Mouse (Mus musculus): ENCODE results near the gene Ssh2. TPM values are rescaled to one million over a fixed set of nuclear protein-coding genes. Genes with fewer than 3 reads are reported as not detected.

Gene Ssh2
- polyA plus RNA-seq, 1 experiment, result 6.1 TPM

DNA sequence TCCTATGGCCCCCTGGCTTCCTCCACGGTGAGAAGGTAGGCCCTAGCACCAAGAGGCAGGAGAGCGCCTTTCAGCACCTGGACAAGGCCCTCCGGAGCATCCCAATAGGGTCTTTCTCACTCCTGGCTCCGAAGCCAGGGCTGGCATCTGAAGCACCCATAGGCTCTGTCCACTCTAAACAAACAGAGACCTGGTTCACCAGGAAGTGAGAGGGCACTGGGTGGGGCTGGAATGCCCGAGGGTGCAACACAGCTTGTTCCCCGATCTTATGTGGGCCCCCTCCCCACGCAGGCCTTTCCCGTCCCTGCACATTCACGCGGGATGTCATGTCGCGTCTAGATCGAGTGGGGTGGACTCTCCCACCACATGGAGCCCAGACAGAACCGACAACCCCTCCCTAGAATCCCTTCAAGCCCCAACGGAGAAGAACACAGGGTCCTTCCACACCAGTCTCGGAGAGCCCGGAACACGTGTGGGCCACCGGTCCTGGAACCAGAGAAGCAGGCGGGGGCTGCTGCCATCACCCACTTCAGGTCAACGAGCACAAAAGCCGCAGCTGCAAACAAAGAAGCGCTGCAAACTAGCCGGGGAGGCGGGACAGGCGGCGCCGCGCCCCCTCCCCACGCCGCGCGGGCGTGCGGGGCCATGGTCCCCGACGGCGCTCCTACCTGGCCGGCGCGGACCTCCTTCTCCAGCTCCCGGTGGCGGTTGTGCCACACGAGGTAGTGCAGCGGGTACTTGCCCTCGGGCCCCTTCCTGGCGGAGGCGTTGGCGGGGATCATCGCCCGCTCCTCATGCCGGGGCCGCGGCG lies 272.9 kb downstream of the Ssh2 start:
- Histone ChIP-seq H3K9ac (ENCODE audit: low read depth, poor library complexity, severe bottlenecking) (peak overlapping the region; percentile 89), H3K36me3 (ENCODE audit: control insufficient read depth, insufficient read depth, low read length, poor library complexity, severe bottlenecking) (no peaks in the 10 kb centered on the region), H3K4me1 (ENCODE audit: control insufficient read depth, insufficient read depth, low read length) (no peaks in the 10 kb centered on the region), H3K9me3 (replicated peaks; ENCODE audit: control insufficient read depth, insufficient read depth, low read length, poor library complexity, severe bottlenecking) (no peaks in the 10 kb centered on the region), H3K4me3 (ENCODE audit: low read depth, low read length) (peak overlapping the region; percentile 64), H3K27ac (ENCODE audit: insufficient read depth, low read length) (no peak overlapping the region), H3K27me3 (ENCODE audit: control insufficient read depth, insufficient read depth, low read length, poor library complexity, severe bottlenecking) (peaks cover 5% of the 10 kb centered on the region)
- TF ChIP-seq EP300 (IDR thresholded peaks at IDR 0.05; ENCODE audit: insufficient read depth, low read depth, low read length), result no peak
- no peak for TF ChIP-seq POLR2A (IDR thresholded peaks at IDR 0.05; ENCODE audit: insufficient read depth, low read length)
- no peak for TF ChIP-seq CTCF (IDR thresholded peaks at IDR 0.05; ENCODE audit: low read depth, low read length)

DNA sequence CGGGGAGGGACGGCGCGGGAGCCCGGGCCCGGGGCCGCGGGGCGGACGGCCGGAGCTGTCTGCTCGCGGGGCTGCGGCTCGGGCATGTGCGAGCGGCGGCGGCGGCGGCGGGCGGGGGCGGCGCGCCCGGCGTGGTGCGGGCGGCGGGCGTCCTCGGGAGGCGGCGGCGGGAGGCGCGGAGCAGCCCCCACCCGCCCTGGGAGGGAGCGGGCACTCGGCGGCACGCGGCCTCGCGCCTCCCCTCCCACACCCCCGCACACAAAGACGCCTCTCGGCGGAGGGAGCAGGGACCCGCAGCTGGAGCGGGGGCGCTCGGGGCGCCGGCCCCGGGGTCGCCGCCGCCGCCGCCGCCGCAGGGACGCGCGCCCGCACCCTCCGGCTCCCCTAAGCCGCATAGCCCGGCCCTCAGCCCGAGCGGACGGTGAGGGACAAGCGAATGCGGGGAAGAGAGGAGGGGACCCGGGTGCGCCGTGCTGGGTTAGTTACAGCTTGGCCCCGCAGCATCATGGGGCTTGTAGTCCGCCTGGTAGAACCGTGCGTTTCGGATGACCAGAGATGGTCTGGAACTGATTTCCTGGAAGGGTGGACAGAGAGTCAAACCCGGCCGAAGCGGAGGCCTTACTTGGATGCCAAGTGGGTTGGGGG lies 273.6 kb downstream of the Ssh2 start, which contains the start of gene Ankrd13b:
TSS of gene Ankrd13b (minus strand) at position 88 of the 645 bp plus-strand sequence.
- no peak for TF ChIP-seq EP300 (IDR thresholded peaks at IDR 0.05; ENCODE audit: insufficient read depth, low read depth, low read length)
- TF ChIP-seq POLR2A (IDR thresholded peaks at IDR 0.05; ENCODE audit: insufficient read depth, low read length), result no peak
- no peak for TF ChIP-seq CTCF (IDR thresholded peaks at IDR 0.05; ENCODE audit: low read depth, low read length)
- H3K9me3 ChIP-seq (replicated peaks; ENCODE audit: control insufficient read depth, insufficient read depth, low read length, poor library complexity, severe bottlenecking), result no peaks in the 10 kb centered on the region
- H3K27me3 ChIP-seq (ENCODE audit: control insufficient read depth, insufficient read depth, low read length, poor library complexity, severe bottlenecking), result peaks cover 5% of the 10 kb centered on the region
- H3K36me3 ChIP-seq (ENCODE audit: control insufficient read depth, insufficient read depth, low read length, poor library complexity, severe bottlenecking), result no peaks in the 10 kb centered on the region
- H3K4me3 ChIP-seq (ENCODE audit: low read depth, low read length), result peak within 1 kb of the TSS; percentile 64
- peak within 1 kb of the TSS; percentile 89 for H3K9ac ChIP-seq (ENCODE audit: low read depth, poor library complexity, severe bottlenecking)
- H3K4me1 ChIP-seq (ENCODE audit: control insufficient read depth, insufficient read depth, low read length), result no peaks in the 10 kb centered on the region
- no peak within 1 kb of the TSS for H3K27ac ChIP-seq (ENCODE audit: insufficient read depth, low read length)

DNA sequence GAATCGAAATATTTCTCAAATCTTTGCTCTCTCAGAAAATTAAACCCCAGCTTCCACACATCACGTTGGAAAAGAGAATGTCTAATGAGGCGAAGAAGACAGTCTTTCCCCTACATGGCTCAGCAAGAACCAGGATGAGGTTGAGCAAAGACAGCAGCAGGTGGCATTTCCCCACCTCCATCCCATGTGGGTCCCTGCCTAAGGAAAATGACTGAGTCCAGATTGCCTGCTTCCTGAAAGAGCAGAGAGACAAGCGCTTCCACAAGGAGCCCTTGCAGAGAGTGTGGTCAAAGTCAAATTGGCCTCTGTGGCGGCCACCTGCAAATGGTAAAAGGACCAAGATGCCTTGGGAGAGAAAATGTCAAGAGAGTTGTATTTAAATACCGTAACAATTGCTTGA lies 274.4 kb downstream of the Ssh2 start:
- H3K27ac ChIP-seq (ENCODE audit: insufficient read depth, low read length), result no peak overlapping the region
- H3K4me3 ChIP-seq (ENCODE audit: low read depth, low read length), result no peak overlapping the region
- peaks cover 5% of the 10 kb centered on the region for H3K4me1 ChIP-seq (ENCODE audit: control insufficient read depth, insufficient read depth, low read length)
- H3K9ac ChIP-seq (ENCODE audit: low read depth, poor library complexity, severe bottlenecking), result no peak overlapping the region
- H3K27me3 ChIP-seq (ENCODE audit: control insufficient read depth, insufficient read depth, low read length, poor library complexity, severe bottlenecking), result peaks cover 5% of the 10 kb centered on the region
- H3K9me3 ChIP-seq (replicated peaks; ENCODE audit: control insufficient read depth, insufficient read depth, low read length, poor library complexity, severe bottlenecking), result no peaks in the 10 kb centered on the region
- no peaks in the 10 kb centered on the region for H3K36me3 ChIP-seq (ENCODE audit: control insufficient read depth, insufficient read depth, low read length, poor library complexity, severe bottlenecking)
- no peak for TF ChIP-seq POLR2A (IDR thresholded peaks at IDR 0.05; ENCODE audit: insufficient read depth, low read length)

DNA sequence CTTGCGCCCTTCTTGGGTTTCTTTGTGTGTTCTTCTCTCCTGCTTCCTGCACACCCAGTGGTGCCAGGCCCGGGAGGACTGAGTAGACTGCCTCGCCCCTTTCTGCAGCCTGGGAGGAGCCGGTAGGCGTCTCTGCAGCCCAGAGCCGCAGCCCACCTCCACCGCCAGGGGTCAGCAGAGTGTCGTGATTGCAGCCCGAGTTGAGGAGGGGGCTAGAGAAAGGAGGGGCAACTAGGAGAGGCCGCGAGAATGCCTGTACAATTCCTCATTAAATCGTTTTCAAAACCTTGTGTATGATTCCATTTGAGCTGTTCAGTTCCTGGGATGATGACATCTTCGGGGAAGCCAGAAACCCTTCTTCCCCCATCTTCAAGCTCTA lies 275.0 kb downstream of the Ssh2 start:
- H3K4me3 ChIP-seq (ENCODE audit: low read depth, low read length), result peak overlapping the region; percentile 48
- H3K27me3 ChIP-seq (ENCODE audit: control insufficient read depth, insufficient read depth, low read length, poor library complexity, severe bottlenecking), result peaks cover 5% of the 10 kb centered on the region
- no peaks in the 10 kb centered on the region for H3K9me3 ChIP-seq (replicated peaks; ENCODE audit: control insufficient read depth, insufficient read depth, low read length, poor library complexity, severe bottlenecking)
- TF ChIP-seq POLR2A (IDR thresholded peaks at IDR 0.05; ENCODE audit: insufficient read depth, low read length), result no peak
- 0 out of 2 replicates have a peak, but pooled peaks have one; percentile 27 for TF ChIP-seq EP300 (IDR thresholded peaks at IDR 0.05; ENCODE audit: insufficient read depth, low read depth, low read length)
- TF ChIP-seq CTCF (IDR thresholded peaks at IDR 0.05; ENCODE audit: low read depth, low read length), result peak; percentile 95
- H3K27ac ChIP-seq (ENCODE audit: insufficient read depth, low read length), result no peak overlapping the region
- H3K4me1 ChIP-seq (ENCODE audit: control insufficient read depth, insufficient read depth, low read length), result peaks cover 8% of the 10 kb centered on the region
- no peaks in the 10 kb centered on the region for H3K36me3 ChIP-seq (ENCODE audit: control insufficient read depth, insufficient read depth, low read length, poor library complexity, severe bottlenecking)
- H3K9ac ChIP-seq (ENCODE audit: low read depth, poor library complexity, severe bottlenecking), result peak overlapping the region; percentile 94

DNA sequence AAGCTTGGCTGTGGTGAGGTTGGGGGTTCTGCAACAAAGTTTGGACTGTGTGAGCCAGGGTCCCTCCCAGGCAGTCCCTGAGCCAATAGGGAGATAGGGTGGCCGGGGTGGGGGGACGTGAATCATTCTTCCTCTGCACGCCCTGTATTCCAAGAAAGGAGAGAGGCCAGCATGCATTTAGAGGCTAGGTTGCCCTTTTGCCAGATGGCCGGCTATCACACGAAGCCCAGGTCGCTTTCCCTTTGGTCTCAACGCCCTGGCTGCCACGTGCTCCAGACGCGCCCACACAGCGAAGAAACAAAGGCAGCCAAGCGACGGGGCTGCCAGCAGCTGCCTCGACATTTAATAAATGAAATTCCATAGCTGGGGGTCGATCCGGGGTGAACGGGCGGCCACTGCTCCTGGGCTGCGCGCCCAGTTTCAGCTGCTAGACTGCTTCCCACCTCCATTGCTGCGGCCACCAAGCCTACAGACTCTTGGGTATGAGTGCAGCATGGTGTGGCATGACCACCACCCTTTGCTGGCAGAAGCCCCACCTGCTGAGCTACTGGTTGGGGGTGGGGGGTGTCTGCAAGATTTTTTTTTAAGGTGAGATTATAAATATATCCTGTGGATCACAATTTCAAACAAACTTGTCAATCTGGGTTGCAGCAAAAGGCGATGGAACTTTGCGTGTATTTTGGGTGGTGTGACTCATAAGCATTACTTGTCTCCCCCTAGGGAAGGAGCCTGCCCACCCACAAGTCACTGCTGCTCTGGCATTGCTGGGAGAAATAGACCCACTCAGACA lies 275.6 kb downstream of the Ssh2 start:
- H3K4me1 ChIP-seq (ENCODE audit: control insufficient read depth, insufficient read depth, low read length), result peaks cover 8% of the 10 kb centered on the region
- no peaks in the 10 kb centered on the region for H3K9me3 ChIP-seq (replicated peaks; ENCODE audit: control insufficient read depth, insufficient read depth, low read length, poor library complexity, severe bottlenecking)
- peaks cover 5% of the 10 kb centered on the region for H3K27me3 ChIP-seq (ENCODE audit: control insufficient read depth, insufficient read depth, low read length, poor library complexity, severe bottlenecking)
- H3K27ac ChIP-seq (ENCODE audit: insufficient read depth, low read length), result no peak overlapping the region
- peak overlapping the region; percentile 94 for H3K9ac ChIP-seq (ENCODE audit: low read depth, poor library complexity, severe bottlenecking)
- TF ChIP-seq CTCF (IDR thresholded peaks at IDR 0.05; ENCODE audit: low read depth, low read length) (no peak), EP300 (IDR thresholded peaks at IDR 0.05; ENCODE audit: insufficient read depth, low read depth, low read length) (no peak), POLR2A (IDR thresholded peaks at IDR 0.05; ENCODE audit: insufficient read depth, low read length) (no peak)
- H3K4me3 ChIP-seq (ENCODE audit: low read depth, low read length), result peak overlapping the region; percentile 48
- H3K36me3 ChIP-seq (ENCODE audit: control insufficient read depth, insufficient read depth, low read length, poor library complexity, severe bottlenecking), result no peaks in the 10 kb centered on the region
